Mouse (Mus musculus) kidney, adult 2 months (tissue): ENCODE measurements around the gene Cdk15.

Experiments used
- CTCF ChIP-seq: fragments of 200-500 bp; conservative IDR thresholded peaks from 2 replicates; pipeline ENCODE4 v1.5.1; 2011; ENCODE audit warnings: low read depth, mild to moderate bottlenecking, control low read depth, low read length, moderate library complexity, mixed read lengths; ENCODE audit not compliant: insufficient read depth, insufficient read length
- POLR2A ChIP-seq: fragments of 200-500 bp; IDR thresholded peaks from one replicate; pipeline ENCODE4 v1.6.1; 2011; ENCODE audit warnings: low read depth, low read length, control low read depth

DNA sequence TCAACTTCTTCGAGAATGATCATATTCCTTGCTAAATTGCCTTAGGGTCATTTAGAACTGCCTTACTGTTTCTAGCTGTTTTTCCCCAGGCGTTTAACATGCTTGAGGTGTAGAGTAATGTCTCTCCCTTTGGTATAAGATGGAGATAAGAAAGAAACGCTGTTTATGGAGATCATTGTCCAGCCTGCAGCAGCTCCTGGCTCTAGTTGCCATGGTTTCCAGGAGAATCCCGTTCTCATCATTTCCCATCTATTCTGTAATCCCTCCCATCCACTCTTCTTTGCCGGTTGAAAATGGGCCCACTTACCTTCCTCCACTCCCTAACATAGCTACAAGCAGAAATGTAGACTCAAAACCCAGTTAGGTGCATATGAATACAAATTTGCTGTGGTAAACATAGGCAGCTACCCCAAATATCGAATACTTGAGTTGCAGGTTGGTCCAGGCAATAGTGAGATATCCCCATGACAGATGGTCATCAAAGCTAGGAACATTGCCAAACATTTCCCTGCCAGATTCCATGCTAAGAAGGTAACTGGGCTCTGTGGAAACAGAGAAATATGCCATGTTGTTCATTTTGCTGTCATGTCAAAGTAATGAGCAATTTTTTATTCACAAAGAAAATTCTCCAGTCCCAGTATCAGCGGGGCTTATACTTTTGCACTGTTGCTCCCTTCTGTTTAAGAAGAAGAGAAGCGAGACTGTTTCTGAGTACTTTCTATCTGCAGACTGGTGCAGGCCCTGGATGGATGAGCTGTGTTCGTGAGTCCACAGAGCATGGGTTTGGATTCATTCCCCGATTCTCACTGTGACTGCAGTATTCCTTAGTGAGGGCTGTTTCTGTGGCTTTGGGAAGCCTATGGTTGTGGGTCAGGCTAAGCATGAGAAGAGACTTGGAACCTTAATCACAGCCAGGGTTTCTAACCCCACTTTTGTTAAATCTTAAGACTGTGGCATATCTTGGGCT lies 55.8 kb downstream of the Cdk15 start:
- TF ChIP-seq POLR2A, result no peak
- TF ChIP-seq CTCF, result no peak
